Mouse (Mus musculus) embryonic facial prominence, embryonic 14.5 days (tissue): ENCODE measurements around the gene Psmg3. TPM values are rescaled to one million over a fixed set of nuclear protein-coding genes. Genes with fewer than 3 reads are reported as not detected.

Source experiments
- ATAC-seq: fragments of 200-750 bp; cut with Nextera tagmentation; 2 replicates; pipeline ENCODE4 v1.8.0; 2017; ENCODE audit warnings: low read depth, moderate number of reproducible peaks, moderate TSS enrichment
- DNase-seq: peaks from one replicate; pipeline ENCODE4 v3.0.0-alpha.2; 2015; ENCODE audit warnings: low spot score
- H3K27ac ChIP-seq: fragments of 300-500 bp; sonication (generic); replicated peaks from 2 replicates; pipeline ENCODE4 v1.5.1; 2014; ENCODE audit warnings: low read depth, mild to moderate bottlenecking, low read length, moderate library complexity
- H3K27me3 ChIP-seq: fragments of 300-500 bp; sonication (generic); replicated peaks from 2 replicates; pipeline ENCODE4 v1.6.1; 2014; ENCODE audit warnings: low read length; ENCODE audit not compliant: control insufficient read depth, insufficient read depth
- H3K36me3 ChIP-seq: fragments of 300-500 bp; sonication (generic); 2 replicates; pipeline ENCODE4 v1.6.1; 2014; ENCODE audit warnings: low read length, mixed read lengths; ENCODE audit not compliant: control insufficient read depth, insufficient read depth
- H3K4me1 ChIP-seq: fragments of 300-500 bp; sonication (generic); 2 replicates; pipeline ENCODE4 v1.6.1; 2014; ENCODE audit warnings: antibody characterized with exemption, low read length; ENCODE audit not compliant: control insufficient read depth, insufficient read depth
- H3K4me2 ChIP-seq: fragments of 300-500 bp; sonication (generic); 2 replicates; pipeline ENCODE4 v1.6.1; 2014; ENCODE audit warnings: low read depth, mild to moderate bottlenecking, low read length, moderate library complexity, mixed read lengths
- H3K4me3 ChIP-seq: fragments of 300-500 bp; sonication (generic); 2 replicates; pipeline ENCODE4 v1.5.1; 2014; ENCODE audit warnings: low read depth, mild to moderate bottlenecking, low read length
- H3K9ac ChIP-seq: fragments of 300-500 bp; sonication (generic); 2 replicates; pipeline ENCODE4 v1.6.1; 2014; ENCODE audit warnings: low read depth, mild to moderate bottlenecking, low read length, moderate library complexity, mixed read lengths
- H3K9me3 ChIP-seq: fragments of 300-500 bp; sonication (generic); 2 replicates; pipeline ENCODE4 v1.6.1; 2016; ENCODE audit warnings: low read length; ENCODE audit not compliant: control insufficient read depth
- WGBS: fragments of 180-500 bp; shearing (Covaris S2); extraction: QIAGEN DNeasy Blood & Tissue Kit; methylation state at CpG from one replicate; pipeline ENCODE4 v1.1.7; 2014; 5-methylcytosine and 5-hydroxymethylcytosine counted together
- polyA plus RNA-seq: library from polyadenylated mRNA; unstranded; fragments of >200 nt; fragmentation: Nextera tagmentation; extraction: Ambion mirVana; gene quantifications from 2 replicates; pipeline ENCODE4 v1.2.1, GENCODE M21; 2014

The Psmg3 gene
- polyA plus RNA-seq, 1 experiment from 2014 or later: 61.8 TPM

DNA sequence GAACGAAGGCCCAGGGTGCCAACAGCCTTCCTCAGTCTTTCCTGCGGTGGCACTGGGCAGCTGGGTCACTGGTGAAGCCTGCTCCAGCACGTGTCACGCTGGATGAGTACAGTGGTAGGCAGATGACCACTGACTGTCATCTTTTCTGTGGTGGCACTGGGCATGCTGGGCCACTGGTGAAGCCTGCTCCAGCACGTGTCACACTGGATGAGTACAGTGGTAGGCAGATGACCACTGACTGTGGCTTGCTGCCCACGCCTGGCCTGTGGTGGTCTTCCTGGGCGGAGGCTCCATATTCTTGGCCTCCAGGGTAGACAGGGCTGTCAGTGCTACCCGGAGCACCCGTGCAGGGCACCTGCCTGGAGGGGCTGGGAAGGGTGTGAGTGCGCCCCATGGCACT is 24.8 kb downstream of the Psmg3 start:
- DNase-seq: no peak
- no peak for ATAC-seq
- WGBS: 87% methylated on average over 10 of the region's 10 CpGs
- no peak overlapping the region for H3K4me3 ChIP-seq
- peaks cover 17% of the 10 kb centered on the region for H3K36me3 ChIP-seq
- no peak overlapping the region for H3K27ac ChIP-seq
- peaks cover 17% of the 10 kb centered on the region for H3K4me1 ChIP-seq
- no peaks in the 10 kb centered on the region for H3K27me3 ChIP-seq
- H3K9ac ChIP-seq: no peak overlapping the region
- no peaks in the 10 kb centered on the region for H3K9me3 ChIP-seq
- no peak overlapping the region for H3K4me2 ChIP-seq

DNA sequence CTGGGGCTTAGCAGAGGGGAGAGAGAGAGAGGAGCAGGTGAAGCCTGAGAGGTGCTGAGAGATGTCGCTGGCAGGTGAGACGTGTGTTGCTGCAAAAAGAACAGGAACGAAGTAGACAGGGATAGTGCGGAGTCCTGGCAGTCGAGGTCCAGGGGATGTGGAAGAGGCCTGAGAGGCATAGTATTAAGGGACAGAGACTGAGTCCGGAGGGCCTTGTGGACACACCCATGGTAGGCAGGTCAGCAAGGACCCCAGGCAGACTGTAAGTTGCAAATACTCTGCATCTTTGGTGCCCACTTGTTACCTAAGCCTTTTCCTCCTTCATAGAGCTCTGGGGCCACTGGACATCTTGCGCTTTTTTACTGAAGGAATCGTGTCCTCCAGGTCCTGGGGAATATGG is 25.5 kb downstream of the Psmg3 start:
- H3K4me3 ChIP-seq: no peak overlapping the region
- H3K4me1 ChIP-seq: peaks cover 24% of the 10 kb centered on the region
- 93% methylated on average over 8 of the region's 8 CpGs for WGBS
- H3K9me3 ChIP-seq: no peaks in the 10 kb centered on the region
- H3K27ac ChIP-seq: no peak overlapping the region
- H3K9ac ChIP-seq: no peak overlapping the region
- peaks cover 17% of the 10 kb centered on the region for H3K36me3 ChIP-seq
- no peak overlapping the region for H3K4me2 ChIP-seq
- no peak for ATAC-seq
- H3K27me3 ChIP-seq: no peaks in the 10 kb centered on the region
- DNase-seq: no peak

DNA sequence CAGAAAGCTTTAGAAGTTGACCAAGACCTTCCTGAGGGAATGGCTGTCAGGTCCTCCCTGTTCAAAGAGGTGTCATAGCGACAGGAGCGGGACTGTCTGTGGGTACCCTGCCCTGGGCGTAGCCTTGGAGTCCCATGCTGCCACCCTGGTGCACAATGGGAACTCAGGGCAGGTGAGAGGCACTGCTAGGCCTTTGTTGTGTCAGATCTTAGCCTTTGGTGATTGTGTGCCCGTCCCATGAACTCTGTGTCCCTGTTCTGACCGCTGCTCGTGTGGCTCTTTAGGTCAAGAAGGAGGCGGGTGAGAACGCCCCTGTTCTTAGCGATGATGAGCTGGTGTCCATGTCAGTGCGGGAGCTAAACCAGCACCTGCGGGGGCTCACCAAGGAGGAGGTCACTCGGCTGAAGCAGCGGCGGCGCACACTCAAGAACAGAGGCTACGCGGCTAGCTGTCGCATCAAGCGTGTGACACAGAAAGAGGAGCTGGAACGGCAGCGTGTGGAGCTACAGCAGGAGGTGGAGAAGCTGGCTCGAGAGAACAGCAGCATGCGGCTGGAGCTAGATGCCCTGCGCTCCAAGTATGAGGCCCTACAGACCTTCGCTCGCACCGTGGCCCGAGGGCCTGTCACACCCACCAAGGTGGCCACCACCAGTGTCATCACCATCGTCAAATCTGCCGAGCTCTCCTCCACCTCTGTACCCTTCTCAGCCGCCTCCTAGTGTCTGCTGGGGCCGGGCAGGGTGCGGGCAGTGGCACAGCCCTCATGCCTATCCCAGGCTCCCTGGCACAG is 26.7 kb downstream of the Psmg3 start:
- DNase-seq (no peak), ATAC-seq (no peak)
- Histone ChIP-seq H3K4me2 (no peak overlapping the region), H3K9ac (no peak overlapping the region), H3K36me3 (peaks cover 17% of the 10 kb centered on the region), H3K27me3 (no peaks in the 10 kb centered on the region), H3K9me3 (no peaks in the 10 kb centered on the region), H3K27ac (no peak overlapping the region), H3K4me3 (no peak overlapping the region), H3K4me1 (peaks cover 25% of the 10 kb centered on the region)
- 92% methylated on average over 33 of the region's 33 CpGs for WGBS

DNA sequence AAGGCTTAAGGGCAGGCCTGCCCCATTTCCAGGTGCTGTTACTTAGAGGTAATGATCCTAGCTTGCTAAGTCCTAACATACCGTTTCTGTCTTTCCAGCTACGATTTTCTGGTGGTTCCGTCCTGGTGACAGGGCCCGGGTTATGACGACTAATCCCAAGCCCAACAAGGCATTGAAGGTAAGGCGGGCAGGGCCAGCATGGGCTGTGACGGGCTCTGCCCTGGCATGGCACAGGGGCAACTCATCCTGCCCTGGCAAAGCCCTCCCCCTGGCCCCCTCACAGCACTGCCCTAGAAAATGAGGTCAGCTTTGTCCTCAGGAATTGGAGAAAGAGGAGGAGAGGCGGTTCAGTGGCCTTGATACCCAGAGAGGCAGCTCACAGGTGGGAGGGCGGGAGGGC is 27.6 kb downstream of the Psmg3 start:
- no peak overlapping the region for H3K9ac ChIP-seq
- no peak overlapping the region for H3K4me2 ChIP-seq
- no peak for ATAC-seq
- no peak overlapping the region for H3K4me3 ChIP-seq
- H3K27me3 ChIP-seq: no peaks in the 10 kb centered on the region
- WGBS: 83% methylated on average over 8 of the region's 9 CpGs
- peaks cover 25% of the 10 kb centered on the region for H3K4me1 ChIP-seq
- H3K9me3 ChIP-seq: no peaks in the 10 kb centered on the region
- no peak for DNase-seq
- peaks cover 17% of the 10 kb centered on the region for H3K36me3 ChIP-seq
- no peak overlapping the region for H3K27ac ChIP-seq

DNA sequence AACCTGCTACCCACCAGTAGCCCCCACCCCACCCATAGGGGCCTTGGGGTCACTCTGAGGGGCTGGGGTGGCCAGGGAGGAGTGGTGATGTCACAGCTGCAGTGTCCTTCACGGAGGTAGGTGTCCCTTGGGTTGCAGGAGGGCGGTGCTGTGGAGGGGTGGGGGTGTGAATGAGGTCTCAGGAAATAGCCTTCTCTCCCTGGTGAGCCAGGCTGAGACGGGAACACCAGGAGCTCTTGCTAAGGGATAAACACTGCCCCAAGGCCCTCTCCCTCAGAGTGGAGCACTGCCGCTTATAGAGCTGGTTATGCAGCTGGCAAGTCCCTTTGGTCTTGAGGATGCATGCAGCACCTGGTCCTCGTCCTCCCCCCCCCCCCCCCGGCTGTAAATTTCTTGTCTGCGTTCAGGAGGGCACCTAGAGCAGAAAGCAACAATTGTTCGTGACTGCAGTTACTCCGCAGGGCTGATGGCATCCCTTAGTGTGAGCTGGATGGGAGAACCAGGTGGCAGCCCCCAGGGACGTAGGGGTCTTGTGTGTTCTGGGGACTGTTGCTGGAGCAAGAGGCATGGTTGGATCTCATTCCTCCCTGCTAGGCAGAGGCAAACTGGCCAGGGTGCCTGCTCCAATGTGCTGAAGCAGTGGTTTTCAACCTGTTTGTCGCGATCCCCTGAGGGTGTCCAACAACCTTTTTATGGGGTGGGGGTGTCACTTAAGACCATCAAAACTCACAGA is 28.4 kb downstream of the Psmg3 start:
- Histone ChIP-seq H3K27me3 (no peaks in the 10 kb centered on the region), H3K4me3 (no peak overlapping the region), H3K9ac (no peak overlapping the region), H3K4me1 (peaks cover 25% of the 10 kb centered on the region), H3K27ac (no peak overlapping the region; the same call in 1 of the 2 replicates), H3K36me3 (peaks cover 17% of the 10 kb centered on the region), H3K4me2 (peak overlapping the region; percentile 29), H3K9me3 (no peaks in the 10 kb centered on the region)
- ATAC-seq (no peak), DNase-seq (no peak)
- WGBS: 50% methylated on average over 11 of the region's 12 CpGs

DNA sequence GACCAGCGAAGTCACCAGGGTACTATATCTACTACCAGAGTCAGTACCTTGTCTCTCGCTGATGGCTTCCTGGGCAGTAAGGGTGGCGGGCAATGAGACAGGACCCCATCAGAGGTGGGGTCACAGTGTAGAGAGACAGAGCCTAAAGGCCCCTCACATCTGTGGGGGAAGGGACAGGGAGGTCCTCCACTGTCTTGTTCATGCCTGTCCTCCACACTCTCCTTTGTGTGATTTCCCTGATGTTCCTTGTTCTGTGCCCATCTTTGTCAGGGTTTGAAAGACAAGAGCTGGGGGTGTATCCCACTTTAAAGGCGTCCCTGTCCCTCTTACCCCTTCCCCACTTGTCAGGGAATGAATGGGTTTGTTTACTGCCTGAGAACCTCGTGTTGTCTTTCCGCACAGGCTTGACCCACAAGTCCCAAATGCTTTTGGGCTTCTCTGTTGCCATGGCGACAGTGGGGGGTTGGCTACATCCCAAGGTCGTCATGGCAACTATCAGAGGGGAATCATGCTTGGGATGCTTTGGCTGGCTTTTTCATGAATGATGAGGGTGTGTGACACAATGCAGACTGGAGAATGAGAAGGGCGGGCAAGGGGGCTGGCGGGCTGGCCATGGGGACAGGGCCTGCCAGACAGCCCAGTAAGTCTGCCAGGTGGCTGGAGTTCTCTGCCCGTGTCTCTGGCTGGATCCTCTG is 29.1 kb downstream of the Psmg3 start:
- DNase-seq (peak; percentile 79), ATAC-seq (peak; percentile 68; the same call in 1 of the 2 replicates)
- H3K36me3 ChIP-seq: peaks cover 17% of the 10 kb centered on the region
- no peaks in the 10 kb centered on the region for H3K27me3 ChIP-seq
- H3K9ac ChIP-seq: no peak overlapping the region
- no peak overlapping the region for H3K4me3 ChIP-seq
- no peaks in the 10 kb centered on the region for H3K9me3 ChIP-seq
- peaks cover 26% of the 10 kb centered on the region for H3K4me1 ChIP-seq
- H3K4me2 ChIP-seq: peak overlapping the region; percentile 42
- WGBS: 43% methylated on average over 11 of the region's 11 CpGs
- peak overlapping the region; percentile 70; the same call in 1 of the 2 replicates for H3K27ac ChIP-seq

DNA sequence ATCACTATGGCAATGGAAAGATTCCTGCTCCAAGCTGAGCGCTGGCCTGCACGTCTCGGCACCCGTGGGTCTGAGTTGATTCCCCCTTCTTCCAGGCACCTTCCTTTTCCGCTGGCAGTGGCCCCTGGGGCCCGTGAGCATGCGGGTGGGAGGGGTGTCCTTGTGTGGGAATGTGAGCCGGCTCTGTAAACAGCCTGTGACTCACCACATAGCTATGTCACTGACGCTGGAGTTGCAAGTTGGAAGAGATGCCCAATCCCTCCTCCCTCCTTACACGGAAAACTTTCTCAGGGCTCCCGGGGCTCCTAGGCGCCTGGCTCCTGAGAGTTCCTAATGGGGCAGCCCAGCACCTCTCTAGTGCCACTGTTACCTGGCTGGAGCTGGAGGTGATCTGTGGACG is 29.8 kb downstream of the Psmg3 start:
- Histone ChIP-seq H3K27me3 (no peaks in the 10 kb centered on the region), H3K36me3 (peaks cover 17% of the 10 kb centered on the region), H3K9ac (0 out of 2 replicates have a peak overlapping the region, but pooled peaks have one; percentile 16), H3K4me1 (peaks cover 32% of the 10 kb centered on the region), H3K9me3 (no peaks in the 10 kb centered on the region), H3K27ac (peak overlapping the region; percentile 70; the same call in 1 of the 2 replicates), H3K4me3 (no peak overlapping the region), H3K4me2 (peak overlapping the region; percentile 42)
- DNase-seq (peak; percentile 94), ATAC-seq (peak; percentile 79)
- 13% methylated on average over 13 of the region's 13 CpGs for WGBS

DNA sequence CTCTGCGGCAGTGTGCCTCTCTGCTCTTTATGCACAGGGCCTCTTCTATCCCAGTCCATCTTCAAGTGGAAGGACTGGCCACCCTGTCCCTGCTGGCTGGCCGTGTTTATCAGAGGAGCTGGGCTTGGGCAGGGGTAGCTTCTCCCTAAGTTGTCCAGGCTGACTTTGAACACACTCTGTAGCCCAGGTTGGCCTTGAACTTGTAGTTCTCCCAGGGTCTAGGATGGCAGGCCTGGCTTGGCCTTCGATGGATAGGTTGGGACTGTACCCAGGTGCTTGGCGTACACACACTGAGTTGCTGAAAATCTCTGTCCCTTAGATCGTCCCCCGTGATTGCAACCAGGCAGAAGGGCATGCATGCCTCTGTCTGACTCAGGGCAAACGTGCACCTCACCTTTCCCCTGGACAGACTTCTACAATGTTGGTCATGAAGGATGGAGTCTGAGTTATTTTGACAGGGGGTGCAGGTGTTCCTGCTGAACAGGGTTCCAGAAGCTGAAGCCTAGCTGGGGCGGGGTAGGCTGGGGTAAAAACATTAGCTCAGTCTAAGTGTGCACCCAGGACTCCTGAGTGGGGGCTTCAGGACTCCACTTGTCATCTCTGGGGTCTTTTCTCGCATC is 30.6 kb downstream of the Psmg3 start:
- Histone ChIP-seq H3K9me3 (no peaks in the 10 kb centered on the region), H3K4me3 (no peak overlapping the region), H3K36me3 (peaks cover 16% of the 10 kb centered on the region), H3K4me1 (peaks cover 34% of the 10 kb centered on the region), H3K9ac (no peak overlapping the region), H3K4me2 (no peak overlapping the region), H3K27ac (no peak overlapping the region), H3K27me3 (no peaks in the 10 kb centered on the region)
- 74% methylated on average over 9 of the region's 9 CpGs for WGBS
- ATAC-seq (no peak), DNase-seq (no peak)
